Mouse (Mus musculus) layer of hippocampus, postnatal 36 days (tissue): ENCODE data around the gene Nepn. TPM values are rescaled to one million over a fixed set of nuclear protein-coding genes. Genes with fewer than 3 reads are reported as not detected.
"Not testable (repeated sequence)": the region's sequence is repeated elsewhere in the genome, so short reads cannot be mapped to it uniquely, and the experiment has no call there.

Experiments used
- DNase-seq, 2 experiments: peaks; one replicate each; pipeline ENCODE4 v3.0.0; 2022
- total RNA-seq, 2 experiments: library from RNA; stranded (reverse); gene quantifications; 2 replicates each; pipeline ENCODE4 v1.2.3; 2021

Gene Nepn
- total RNA-seq: not detected

GRCm38 (mm10) chr10:52388922-52389430 is at the start of gene Nepn:
Nepn (plus strand) TSS chr10:52388972.
- DNase-seq: no peak

GRCm38 (mm10) chr10:52343324-52343723 is 45.4 kb upstream of the Nepn start:
- DNase-seq: not testable (repeated sequence)

- DNase-seq: no peak
Measured at GRCm38 (mm10) chr10:52353184-52353583, 35.6 kb upstream of the Nepn start.

- no peak for DNase-seq
Measured at GRCm38 (mm10) chr10:52358467-52358866, 30.3 kb upstream of the Nepn start, which contains the start of gene Gm26741. Gm26741 (plus strand) TSS chr10:52358767.

GRCm38 (mm10) chr10:52360241-52360735 is 28.5 kb upstream of the Nepn start:
- DNase-seq: no peak

- no peak for DNase-seq
Measured at GRCm38 (mm10) chr10:52360862-52361609, 27.7 kb upstream of the Nepn start.

GRCm38 (mm10) chr10:52368376-52368775 is 20.4 kb upstream of the Nepn start:
- DNase-seq: no peak

GRCm38 (mm10) chr10:52373834-52374233 is 14.9 kb upstream of the Nepn start:
- DNase-seq: no peak

GRCm38 (mm10) chr10:52374651-52375050 is 14.1 kb upstream of the Nepn start:
- no peak for DNase-seq

- DNase-seq: no peak
Measured at GRCm38 (mm10) chr10:52376422-52376821, 12.3 kb upstream of the Nepn start.

GRCm38 (mm10) chr10:52377813-52378212 is 11.0 kb upstream of the Nepn start:
- no peak for DNase-seq

- DNase-seq: peak in 1 of 2 experiments; percentile 35
Measured at GRCm38 (mm10) chr10:52381321-52381801, 7.4 kb upstream of the Nepn start.

- peak; percentile 95 to 97 for DNase-seq
Measured at GRCm38 (mm10) chr10:52381845-52382591, 6.8 kb upstream of the Nepn start, which contains the start of gene Gopc. Gopc (minus strand) TSS chr10:52382124.

GRCm38 (mm10) chr10:52383022-52383421 is 5.8 kb upstream of the Nepn start:
- no peak for DNase-seq

GRCm38 (mm10) chr10:52383522-52383921 is 5.2 kb upstream of the Nepn start:
- no peak for DNase-seq

- peak; percentile 24 to 41 for DNase-seq
Measured at GRCm38 (mm10) chr10:52384823-52385610, 3.8 kb upstream of the Nepn start.

- no peak for DNase-seq
Measured at GRCm38 (mm10) chr10:52387192-52387591, 1.6 kb upstream of the Nepn start.

- no peak for DNase-seq
Measured at GRCm38 (mm10) chr10:52389438-52389837, 666 bp downstream of the Nepn start.

GRCm38 (mm10) chr10:52391208-52391607 is 2.4 kb downstream of the Nepn start:
- DNase-seq: no peak

GRCm38 (mm10) chr10:52396647-52397046 is 7.9 kb downstream of the Nepn start:
- DNase-seq: no peak

GRCm38 (mm10) chr10:52398715-52399114 is 9.9 kb downstream of the Nepn start:
- no peak for DNase-seq

GRCm38 (mm10) chr10:52399722-52400121 is 10.9 kb downstream of the Nepn start:
- no peak for DNase-seq
